Mouse (Mus musculus): ENCODE measurements around the gene Chd3.

DNA sequence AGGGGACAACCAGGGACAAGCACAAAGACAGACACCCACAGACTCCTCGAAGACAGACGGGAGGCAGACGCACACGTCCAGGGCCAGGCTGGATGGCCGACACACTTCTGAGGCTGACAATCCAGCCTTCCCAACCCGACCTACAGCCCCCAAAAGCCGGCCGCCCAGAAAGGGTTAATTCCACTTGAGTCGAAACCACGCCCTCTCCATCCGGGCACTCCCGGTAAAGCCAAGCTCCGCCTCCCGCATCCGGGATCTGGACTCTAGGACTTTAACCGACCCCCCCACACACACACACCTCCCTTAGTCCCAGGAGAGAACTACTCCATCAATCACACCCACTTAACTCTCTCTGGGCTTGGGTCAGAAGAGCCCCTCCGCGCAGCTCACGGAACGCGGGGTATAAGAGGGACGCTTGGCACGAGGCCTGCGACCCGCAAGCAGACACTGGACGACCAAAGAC is 41.9 kb upstream of the Chd3 start:
- TF ChIP-seq CTCF (IDR thresholded peaks at IDR 0.05; ENCODE audit: low read depth, low read length), result no peak
- TF ChIP-seq POLR2A (IDR thresholded peaks at IDR 0.05; ENCODE audit: insufficient read depth, low read length), result peak; percentile 31
- TF ChIP-seq EP300 (IDR thresholded peaks at IDR 0.05; ENCODE audit: insufficient read depth, low read depth, low read length), result 0 out of 2 replicates have a peak, but pooled peaks have one; percentile 27

Data from ES-Bruce4 (cell line).